Mouse (Mus musculus) lung, postnatal 0 days (tissue): Measurements from ENCODE around the gene Cysltr2. TPM values are rescaled to one million over a fixed set of nuclear protein-coding genes. Genes with fewer than 3 reads are reported as not detected.
A peak's percentile ranks its signal among the peaks of the same experiment; 100 is the strongest.

Source experiments
- ATAC-seq: fragments of 200-750 bp; cut with Nextera tagmentation; 2 replicates; pipeline ENCODE4 v1.8.0; 2017; ENCODE audit warnings: moderate library complexity
- DNase-seq: peaks from one replicate; pipeline ENCODE4 v3.0.0-alpha.2; 2016; ENCODE audit warnings: low spot score
- H3K27ac ChIP-seq: fragments of 300-500 bp; sonication (generic); 2 replicates; pipeline ENCODE4 v1.5.1; 2014; ENCODE audit warnings: antibody characterized with exemption, mild to moderate bottlenecking, low read length, mixed read lengths
- H3K27me3 ChIP-seq: fragments of 300-500 bp; sonication (generic); replicated peaks from 2 replicates; pipeline ENCODE4 v1.6.1; 2014; ENCODE audit warnings: low read length, mixed read lengths; ENCODE audit not compliant: insufficient read depth
- H3K36me3 ChIP-seq: fragments of 300-500 bp; sonication (generic); 2 replicates; pipeline ENCODE4 v1.6.1; 2014; ENCODE audit warnings: low read length, mixed read lengths; ENCODE audit not compliant: insufficient read depth
- H3K4me1 ChIP-seq: fragments of 300-500 bp; sonication (generic); 2 replicates; pipeline ENCODE4 v1.6.1; 2014; ENCODE audit warnings: antibody characterized with exemption, low read depth, low read length, mixed read lengths; ENCODE audit not compliant: insufficient read depth
- H3K4me2 ChIP-seq: fragments of 300-500 bp; sonication (generic); replicated peaks from 2 replicates; pipeline ENCODE4 v1.6.1; 2014; ENCODE audit warnings: low read depth, mild to moderate bottlenecking, low read length, moderate library complexity, mixed read lengths
- H3K4me3 ChIP-seq: fragments of 300-500 bp; sonication (generic); 2 replicates; pipeline ENCODE4 v1.5.1; 2014; ENCODE audit warnings: low read depth, low read length
- H3K9ac ChIP-seq: fragments of 300-500 bp; sonication (generic); replicated peaks from 2 replicates; pipeline ENCODE4 v1.6.1; 2014; ENCODE audit warnings: low read depth, mild to moderate bottlenecking
- H3K9me3 ChIP-seq: fragments of 300-500 bp; sonication (generic); 2 replicates; pipeline ENCODE4 v1.6.1; 2016; ENCODE audit warnings: low read length, mixed read lengths
- CTCF ChIP-seq: IDR thresholded peaks from 2 replicates; pipeline ENCODE4 v1.5.1; 2016; ENCODE audit warnings: antibody characterized with exemption, mild to moderate bottlenecking
- EP300 ChIP-seq: IDR thresholded peaks from 2 replicates; pipeline ENCODE4 v1.6.1; 2016; ENCODE audit warnings: antibody characterized with exemption, mild to moderate bottlenecking, control low read depth
- WGBS: fragments of 180-500 bp; shearing (Covaris S2); extraction: QIAGEN DNeasy Blood & Tissue Kit; methylation state at CpG from one replicate; pipeline ENCODE4 v1.1.7; 2014; 5-methylcytosine and 5-hydroxymethylcytosine counted together
- polyA plus RNA-seq: library from polyadenylated mRNA; unstranded; fragments of >200 nt; fragmentation: Nextera tagmentation; extraction: Ambion mirVana; gene quantifications from 2 replicates; pipeline ENCODE4 v1.2.1, GENCODE M21; 2015

The Cysltr2 gene
- polyA plus RNA-seq, 1 experiment from 2014 or later: 1.1 TPM

GRCm38 (mm10) chr14:72980761-72981160 lies 68.2 kb downstream of the Cysltr2 start:
- H3K4me3 ChIP-seq: no peak overlapping the region
- H3K4me1 ChIP-seq: no peaks in the 10 kb centered on the region; the same call in 1 of the 2 replicates
- 41% methylated on average over 3 of the region's 3 CpGs for WGBS
- H3K27me3 ChIP-seq: no peaks in the 10 kb centered on the region
- no peak for TF ChIP-seq EP300
- TF ChIP-seq CTCF: no peak
- no peak overlapping the region for H3K9ac ChIP-seq
- peak; percentile 73 for DNase-seq
- no peak overlapping the region for H3K4me2 ChIP-seq
- no peaks in the 10 kb centered on the region for H3K9me3 ChIP-seq
- H3K36me3 ChIP-seq: no peaks in the 10 kb centered on the region
- no peak overlapping the region for H3K27ac ChIP-seq
- ATAC-seq: peak; percentile 40; the same call in 1 of the 2 replicates

GRCm38 (mm10) chr14:72980106-72980505 lies 68.8 kb downstream of the Cysltr2 start:
- no peak overlapping the region for H3K4me3 ChIP-seq
- H3K9ac ChIP-seq: no peak overlapping the region
- TF ChIP-seq EP300 (no peak), CTCF (no peak)
- no peaks in the 10 kb centered on the region for H3K27me3 ChIP-seq
- H3K36me3 ChIP-seq: no peaks in the 10 kb centered on the region
- H3K4me1 ChIP-seq: no peaks in the 10 kb centered on the region; the same call in 1 of the 2 replicates
- ATAC-seq (no peak), DNase-seq (no peak)
- 96% methylated on average over 29 of the region's 29 CpGs for WGBS
- no peak overlapping the region for H3K4me2 ChIP-seq
- H3K9me3 ChIP-seq: no peaks in the 10 kb centered on the region
- H3K27ac ChIP-seq: no peak overlapping the region

GRCm38 (mm10) chr14:72976111-72976510 lies 72.8 kb downstream of the Cysltr2 start:
- Histone ChIP-seq H3K27me3 (no peaks in the 10 kb centered on the region), H3K4me1 (no peaks in the 10 kb centered on the region), H3K36me3 (no peaks in the 10 kb centered on the region), H3K27ac (no peak overlapping the region), H3K4me3 (no peak overlapping the region), H3K9me3 (no peaks in the 10 kb centered on the region), H3K9ac (no peak overlapping the region), H3K4me2 (no peak overlapping the region)
- DNase-seq (no peak), ATAC-seq (no peak)
- 47% methylated on average over 2 of the region's 2 CpGs for WGBS
- TF ChIP-seq EP300 (no peak), CTCF (no peak)

Other genes starting within 250 kb of the Cysltr2 start
- gene Rcbtb2, start 73.9 kb upstream of the Cysltr2 start, polyA plus RNA-seq: 45.6 and 49.7 TPM in 2 replicates
- gene Lpar6, start 188.8 kb upstream of the Cysltr2 start, polyA plus RNA-seq: 10.3 and 10.5 TPM in 2 replicates